Mouse (Mus musculus): ENCODE results near the gene Babam2. TPM values are rescaled to one million over a fixed set of nuclear protein-coding genes. Genes with fewer than 3 reads are reported as not detected.
A peak's percentile ranks its signal among the peaks of the same experiment; 100 is the strongest.

The Babam2 gene
- polyA plus RNA-seq, 1 experiment from 2014 or later = 90.2 TPM

DNA sequence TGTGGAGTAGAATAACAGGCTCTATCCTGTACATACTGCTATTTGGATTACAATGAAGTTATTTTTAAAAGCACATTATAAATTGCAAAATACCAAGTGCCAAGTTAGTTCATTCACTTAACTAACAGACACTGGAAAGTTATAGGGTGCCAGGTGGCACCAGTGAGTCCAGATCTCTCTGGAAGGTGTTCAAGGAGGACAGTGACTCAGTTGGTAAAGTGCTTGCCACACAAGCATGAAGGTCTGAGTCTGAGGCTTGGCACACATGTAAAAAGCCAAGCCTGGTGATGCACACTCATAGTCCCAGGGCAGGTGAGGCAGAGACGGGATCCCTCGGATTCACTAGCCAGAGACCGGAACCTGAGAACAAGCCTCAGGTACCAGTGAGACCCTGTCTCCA is 375.4 kb downstream of the Babam2 start:
- no peak overlapping the region for H3K4me3 ChIP-seq (replicated peaks; ENCODE audit: low read depth, low read length)
- H3K9me3 ChIP-seq (replicated peaks; ENCODE audit: low read length) = no peaks in the 10 kb centered on the region
- DNase-seq (ENCODE audit: low spot score) (no peak), ATAC-seq (replicated peaks; ENCODE audit: low FRiP score, low read depth) (no peak)
- no peak overlapping the region for H3K9ac ChIP-seq (ENCODE audit: low read depth, low read length)
- H3K27ac ChIP-seq = no peak overlapping the region
- WGBS = 98% methylated on average over 3 of the region's 3 CpGs
- no peaks in the 10 kb centered on the region for H3K27me3 ChIP-seq (ENCODE audit: insufficient read depth, low read length)
- no peaks in the 10 kb centered on the region for H3K36me3 ChIP-seq (ENCODE audit: insufficient read depth, low read length)
- TF ChIP-seq CTCF (IDR thresholded peaks at IDR 0.05; ENCODE audit: low read depth) = no peak
- H3K4me1 ChIP-seq (replicated peaks; ENCODE audit: insufficient read depth, low read length) = no peaks in the 10 kb centered on the region
- H3K4me2 ChIP-seq (ENCODE audit: low read length) = no peak overlapping the region

DNA sequence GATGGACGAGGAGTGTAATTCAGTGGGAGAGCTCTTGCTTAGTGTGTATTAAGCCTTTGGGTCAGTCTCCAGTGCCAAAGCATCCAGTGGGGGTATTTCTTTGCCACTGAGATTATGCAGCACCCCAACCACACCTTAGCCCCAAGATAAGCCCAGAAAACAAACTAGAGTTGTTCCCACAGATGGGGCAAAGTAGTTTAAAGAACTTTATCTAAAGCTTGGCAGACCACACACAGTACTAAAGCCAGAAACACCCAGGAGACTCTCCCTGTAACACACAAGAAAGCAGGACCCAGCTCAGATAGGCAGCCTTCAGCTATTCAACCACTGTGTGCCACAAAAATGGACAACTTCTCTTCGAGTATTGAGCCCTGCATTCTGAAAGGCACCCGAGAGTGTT is 376.6 kb downstream of the Babam2 start:
- Histone ChIP-seq H3K9me3 (replicated peaks; ENCODE audit: low read length) (no peaks in the 10 kb centered on the region), H3K27ac (no peak overlapping the region), H3K27me3 (ENCODE audit: insufficient read depth, low read length) (no peaks in the 10 kb centered on the region), H3K4me3 (replicated peaks; ENCODE audit: low read depth, low read length) (no peak overlapping the region), H3K36me3 (ENCODE audit: insufficient read depth, low read length) (no peaks in the 10 kb centered on the region), H3K4me2 (ENCODE audit: low read length) (no peak overlapping the region), H3K9ac (ENCODE audit: low read depth, low read length) (no peak overlapping the region), H3K4me1 (replicated peaks; ENCODE audit: insufficient read depth, low read length) (no peaks in the 10 kb centered on the region)
- TF ChIP-seq CTCF (IDR thresholded peaks at IDR 0.05; ENCODE audit: low read depth) = no peak
- DNase-seq (ENCODE audit: low spot score) = no peak
- no peak for ATAC-seq (replicated peaks; ENCODE audit: low FRiP score, low read depth)
- 95% methylated on average over 3 of the region's 3 CpGs for WGBS

DNA sequence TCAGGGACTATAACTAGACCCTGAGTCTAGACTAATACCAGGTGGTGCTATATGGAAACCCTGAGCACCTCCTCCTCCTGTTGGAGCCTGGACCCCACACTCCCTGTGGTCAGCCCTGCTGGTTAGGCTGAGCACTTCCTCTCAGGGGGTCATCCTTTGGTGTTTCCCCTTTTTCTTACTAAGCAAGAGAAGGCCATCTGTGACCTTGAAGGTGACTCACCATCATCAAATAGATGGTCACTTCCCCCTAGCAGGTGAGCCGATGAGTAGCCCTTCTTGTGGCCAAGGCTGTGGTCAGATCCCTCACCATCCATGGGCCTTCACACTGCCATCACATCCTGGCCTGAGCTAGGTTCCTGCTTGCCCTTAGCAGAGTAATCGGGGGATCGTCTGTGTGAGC is 379.7 kb downstream of the Babam2 start:
- ATAC-seq (replicated peaks; ENCODE audit: low FRiP score, low read depth) (no peak), DNase-seq (ENCODE audit: low spot score) (no peak)
- WGBS = 86% methylated on average over 3 of the region's 3 CpGs
- Histone ChIP-seq H3K9ac (ENCODE audit: low read depth, low read length) (no peak overlapping the region), H3K27ac (no peak overlapping the region), H3K4me2 (ENCODE audit: low read length) (no peak overlapping the region), H3K4me3 (replicated peaks; ENCODE audit: low read depth, low read length) (no peak overlapping the region), H3K27me3 (ENCODE audit: insufficient read depth, low read length) (no peaks in the 10 kb centered on the region), H3K9me3 (replicated peaks; ENCODE audit: low read length) (no peaks in the 10 kb centered on the region), H3K36me3 (ENCODE audit: insufficient read depth, low read length) (no peaks in the 10 kb centered on the region), H3K4me1 (replicated peaks; ENCODE audit: insufficient read depth, low read length) (0 out of 2 replicates have a peak, but pooled peaks cover 3% of the 10 kb centered on the region)
- TF ChIP-seq CTCF (IDR thresholded peaks at IDR 0.05; ENCODE audit: low read depth) = no peak

DNA sequence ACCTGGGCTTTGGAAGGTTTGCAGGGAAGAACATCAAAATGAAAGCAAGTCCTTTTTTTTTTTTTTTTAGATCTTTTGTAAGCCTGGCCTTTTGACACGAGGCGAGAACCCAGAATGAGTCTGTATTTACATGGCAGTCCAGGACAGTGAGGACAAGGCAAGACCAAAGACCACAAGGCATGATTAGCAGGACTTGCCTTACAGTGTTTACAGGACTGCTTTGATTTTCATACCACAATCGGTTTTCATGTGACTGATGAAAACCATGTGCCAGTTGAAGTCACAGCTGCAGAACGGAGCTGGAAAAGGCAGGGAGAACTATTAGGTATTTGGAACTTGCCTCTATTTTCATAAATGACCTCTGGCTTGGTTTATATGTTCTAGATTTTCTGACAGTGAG is 381.5 kb downstream of the Babam2 start:
- Histone ChIP-seq H3K4me1 (replicated peaks; ENCODE audit: insufficient read depth, low read length) (0 out of 2 replicates have a peak, but pooled peaks cover 3% of the 10 kb centered on the region), H3K4me2 (ENCODE audit: low read length) (no peak overlapping the region), H3K36me3 (ENCODE audit: insufficient read depth, low read length) (no peaks in the 10 kb centered on the region), H3K9ac (ENCODE audit: low read depth, low read length) (no peak overlapping the region), H3K4me3 (replicated peaks; ENCODE audit: low read depth, low read length) (no peak overlapping the region), H3K27me3 (ENCODE audit: insufficient read depth, low read length) (no peaks in the 10 kb centered on the region), H3K9me3 (replicated peaks; ENCODE audit: low read length) (no peaks in the 10 kb centered on the region), H3K27ac (no peak overlapping the region)
- TF ChIP-seq CTCF (IDR thresholded peaks at IDR 0.05; ENCODE audit: low read depth) = no peak
- WGBS = 74% methylated on average over 4 of the region's 4 CpGs
- DNase-seq (ENCODE audit: low spot score) (no peak), ATAC-seq (replicated peaks; ENCODE audit: low FRiP score, low read depth) (no peak)

DNA sequence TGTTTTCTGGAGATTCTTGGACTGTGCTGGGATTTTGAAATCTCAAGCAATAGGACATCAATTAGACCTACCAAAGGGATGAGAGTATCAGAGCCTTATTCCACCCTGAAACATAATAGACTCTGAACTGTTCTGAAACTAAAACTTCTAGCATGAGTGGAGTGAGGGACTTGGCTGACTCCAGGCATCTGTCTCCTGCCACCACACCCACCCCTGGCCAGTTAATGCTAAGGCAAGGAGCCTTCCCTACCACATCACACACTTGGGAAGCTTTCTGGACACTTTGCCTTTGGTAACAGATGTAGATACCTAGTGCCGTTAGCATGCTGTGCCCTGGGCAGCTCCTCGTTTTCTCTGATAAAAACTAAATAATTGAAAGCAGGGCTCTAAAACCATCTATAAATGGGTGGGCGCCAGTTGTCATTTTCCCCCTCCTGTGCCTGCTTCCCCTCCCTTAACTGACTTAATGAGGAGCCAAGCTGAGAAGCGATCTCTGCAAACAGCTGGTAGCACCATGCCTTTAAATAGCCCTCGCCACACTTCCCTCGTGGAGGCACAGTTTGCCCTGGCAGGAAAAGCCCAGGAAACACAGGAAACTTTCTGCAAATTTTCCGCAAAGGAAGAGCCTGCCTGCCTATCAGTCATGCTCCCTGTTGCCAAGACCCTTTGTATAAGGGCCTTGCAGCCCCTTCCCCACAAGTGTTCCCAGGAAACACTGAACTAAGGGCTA is 383.2 kb downstream of the Babam2 start:
- no peaks in the 10 kb centered on the region for H3K27me3 ChIP-seq (ENCODE audit: insufficient read depth, low read length)
- H3K4me2 ChIP-seq (ENCODE audit: low read length) = no peak overlapping the region
- whole genome bisulfite sequencing = 53% methylated on average over 7 of the region's 7 CpGs
- H3K9me3 ChIP-seq (replicated peaks; ENCODE audit: low read length) = no peaks in the 10 kb centered on the region
- no peak for ATAC-seq (replicated peaks; ENCODE audit: low FRiP score, low read depth)
- TF ChIP-seq CTCF (IDR thresholded peaks at IDR 0.05; ENCODE audit: low read depth) = no peak
- no peak overlapping the region for H3K4me3 ChIP-seq (replicated peaks; ENCODE audit: low read depth, low read length)
- no peak for DNase-seq (ENCODE audit: low spot score)
- H3K9ac ChIP-seq (ENCODE audit: low read depth, low read length) = no peak overlapping the region
- H3K36me3 ChIP-seq (ENCODE audit: insufficient read depth, low read length) = no peaks in the 10 kb centered on the region
- no peak overlapping the region for H3K27ac ChIP-seq
- peaks cover 15% of the 10 kb centered on the region; the same call in 1 of the 2 replicates for H3K4me1 ChIP-seq (replicated peaks; ENCODE audit: insufficient read depth, low read length)

DNA sequence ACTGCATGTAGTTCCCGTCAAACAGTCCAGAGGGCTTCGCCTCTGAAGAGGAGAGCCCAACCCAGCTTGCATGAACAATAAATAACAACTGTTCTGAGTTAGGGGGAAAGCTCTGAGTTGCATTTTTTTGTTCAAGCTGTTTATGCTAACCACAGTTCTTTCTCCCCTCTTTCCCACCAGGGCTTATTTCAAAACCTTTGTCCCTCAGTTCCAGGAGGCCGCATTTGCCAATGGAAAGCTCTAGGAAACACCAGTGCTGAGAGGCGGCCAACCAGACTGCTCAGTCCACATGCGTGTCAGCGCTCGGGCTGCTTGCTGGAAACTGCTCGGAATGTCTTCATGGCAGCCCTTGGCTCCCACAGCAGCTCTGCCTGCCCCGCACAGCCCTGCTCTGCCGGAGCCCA is 386.9 kb downstream of the Babam2 start:
- no peak overlapping the region for H3K4me2 ChIP-seq (ENCODE audit: low read length)
- no peaks in the 10 kb centered on the region for H3K27me3 ChIP-seq (ENCODE audit: insufficient read depth, low read length)
- DNase-seq (ENCODE audit: low spot score) (peak; percentile 58), ATAC-seq (replicated peaks; ENCODE audit: low FRiP score, low read depth) (peak; percentile 62; the same call in 1 of the 2 replicates)
- 56% methylated on average over 10 of the region's 10 CpGs for WGBS
- H3K4me3 ChIP-seq (replicated peaks; ENCODE audit: low read depth, low read length) = no peak overlapping the region
- no peak overlapping the region for H3K9ac ChIP-seq (ENCODE audit: low read depth, low read length)
- no peak for TF ChIP-seq CTCF (IDR thresholded peaks at IDR 0.05; ENCODE audit: low read depth)
- no peaks in the 10 kb centered on the region for H3K9me3 ChIP-seq (replicated peaks; ENCODE audit: low read length)
- H3K36me3 ChIP-seq (ENCODE audit: insufficient read depth, low read length) = no peaks in the 10 kb centered on the region
- H3K27ac ChIP-seq = peak overlapping the region; percentile 16; the same call in 1 of the 2 replicates
- peaks cover 15% of the 10 kb centered on the region; the same call in 1 of the 2 replicates for H3K4me1 ChIP-seq (replicated peaks; ENCODE audit: insufficient read depth, low read length)
